Mouse (Mus musculus) fibroblast of lung, adult 2 months (primary cell): ENCODE results near the gene Sp100.

Experiments used
- DNase-seq: peaks from one replicate; pipeline ENCODE4 v3.0.0-alpha.2; 2011; ENCODE audit warnings: low read depth

Sp100 gene

DNA sequence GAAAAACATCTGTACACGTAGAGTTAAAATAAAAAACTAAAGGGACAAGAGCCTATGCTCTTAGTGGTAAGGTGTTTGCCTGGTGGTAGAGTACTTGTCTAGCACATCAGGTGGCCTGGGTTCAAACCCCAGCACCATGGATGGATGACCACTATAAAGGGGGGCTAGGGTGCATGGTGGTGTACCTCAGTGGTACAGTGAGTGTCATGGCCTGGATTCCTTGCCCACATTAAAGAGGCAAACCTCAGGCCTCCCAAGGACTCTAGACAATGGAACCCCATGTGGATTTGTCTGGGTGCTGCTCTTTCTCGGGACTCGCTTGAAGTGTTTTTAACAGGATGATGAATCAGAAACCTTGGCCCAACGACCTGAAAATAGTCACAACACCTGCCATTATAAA is 52.7 kb downstream of the Sp100 start:
- DNase-seq, result no peak

DNA sequence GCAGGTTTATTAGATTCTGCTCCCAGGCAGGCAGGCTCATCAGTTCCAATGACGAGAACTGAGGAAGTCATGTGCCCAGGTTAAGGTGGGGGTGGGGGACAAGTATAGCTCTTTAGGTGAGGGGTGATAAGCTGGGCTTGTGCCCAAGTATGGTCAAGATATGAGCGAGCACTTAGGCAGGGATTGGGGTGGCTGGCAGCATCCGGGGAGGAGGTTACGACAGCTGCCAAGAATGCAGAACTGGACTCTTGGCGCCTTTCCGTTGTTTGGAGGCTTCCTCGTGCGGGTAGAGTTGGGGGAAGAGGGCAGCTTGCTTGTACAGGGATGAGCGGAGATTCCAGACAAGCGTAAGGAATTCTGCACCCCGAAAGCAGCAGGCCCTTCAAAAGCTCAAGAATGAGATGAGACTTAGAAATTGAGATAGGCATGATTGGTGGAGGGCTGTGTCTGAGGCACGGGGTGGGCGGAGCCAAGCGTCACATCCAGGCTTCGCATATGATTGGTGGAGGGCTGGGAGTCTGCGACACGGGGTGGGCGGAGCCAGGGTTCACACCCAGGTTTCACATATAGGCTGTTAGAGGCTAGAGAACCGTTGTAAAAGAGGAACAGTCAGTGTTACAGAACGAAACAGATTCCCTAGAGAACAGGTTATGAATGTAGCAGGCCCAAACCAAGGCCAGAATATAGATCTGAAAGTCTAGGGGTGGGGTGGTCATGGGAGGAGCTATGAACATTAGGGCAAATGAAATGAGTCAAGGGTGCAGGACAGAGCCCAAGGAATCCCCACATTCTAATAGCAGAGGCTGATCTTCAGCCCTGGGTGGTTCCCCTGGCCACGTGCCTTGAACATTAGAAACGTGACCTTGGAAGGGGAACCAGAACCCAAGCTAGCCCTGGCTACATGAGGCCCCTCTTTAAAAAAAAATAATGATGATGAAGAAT is 53.7 kb downstream of the Sp100 start:
- no peak for DNase-seq

DNA sequence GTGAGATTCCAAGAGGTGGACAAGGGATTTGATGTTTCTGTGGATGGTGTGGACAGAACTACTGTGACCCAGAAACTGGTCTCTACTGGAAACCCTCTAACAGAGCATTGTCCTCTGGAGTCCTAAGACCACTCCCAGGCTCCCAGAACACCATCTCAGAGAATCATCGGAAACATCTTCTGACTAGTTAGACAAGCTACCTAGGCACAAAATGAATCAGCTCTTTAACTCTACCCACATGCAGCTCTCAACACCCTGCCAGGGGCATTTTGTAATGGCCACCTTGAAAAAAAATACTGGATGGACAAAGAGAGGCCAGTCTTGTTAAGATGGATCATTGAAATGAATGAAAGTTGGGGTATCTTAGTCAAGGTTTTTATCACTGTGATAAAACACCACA is 55.8 kb downstream of the Sp100 start:
- no peak for DNase-seq

DNA sequence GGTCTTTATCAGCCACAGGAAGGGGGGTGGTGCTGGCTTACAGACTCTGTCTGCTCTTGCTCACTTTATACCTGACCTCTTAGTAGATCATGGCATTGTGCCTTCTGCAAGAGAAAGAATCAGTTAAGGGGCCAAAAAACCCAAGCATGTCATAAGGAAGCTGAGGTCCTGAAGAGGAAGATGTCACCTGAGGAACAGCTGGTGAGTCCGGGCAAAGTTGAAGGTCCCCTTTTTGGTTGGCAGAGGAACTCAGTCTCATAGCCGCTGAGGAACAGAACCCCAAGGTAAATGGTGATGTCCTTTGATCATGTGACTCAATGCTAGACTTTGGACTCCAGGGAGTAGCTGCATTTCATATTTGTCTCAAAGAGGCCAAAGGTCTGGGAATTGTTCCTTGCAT is 57.0 kb downstream of the Sp100 start:
- no peak for DNase-seq

DNA sequence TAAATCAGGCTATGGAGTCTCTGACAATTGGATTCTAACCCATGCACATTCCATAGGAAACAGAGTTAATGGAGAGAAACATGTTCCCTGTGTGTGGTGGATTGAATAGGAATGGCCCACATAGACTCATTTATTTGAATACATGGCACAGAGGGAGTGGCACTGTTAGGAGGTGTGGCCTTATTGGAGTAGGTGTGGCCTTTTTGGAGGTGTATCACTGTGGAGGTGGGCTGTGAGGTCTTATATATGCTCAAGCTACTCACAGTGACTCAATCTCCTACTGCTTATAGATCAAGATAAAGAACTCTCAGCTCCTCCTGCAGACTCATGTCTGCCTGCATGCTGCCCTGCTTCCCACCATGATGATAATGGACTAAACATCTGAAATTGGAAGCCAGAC is 64.7 kb downstream of the Sp100 start:
- no peak for DNase-seq

DNA sequence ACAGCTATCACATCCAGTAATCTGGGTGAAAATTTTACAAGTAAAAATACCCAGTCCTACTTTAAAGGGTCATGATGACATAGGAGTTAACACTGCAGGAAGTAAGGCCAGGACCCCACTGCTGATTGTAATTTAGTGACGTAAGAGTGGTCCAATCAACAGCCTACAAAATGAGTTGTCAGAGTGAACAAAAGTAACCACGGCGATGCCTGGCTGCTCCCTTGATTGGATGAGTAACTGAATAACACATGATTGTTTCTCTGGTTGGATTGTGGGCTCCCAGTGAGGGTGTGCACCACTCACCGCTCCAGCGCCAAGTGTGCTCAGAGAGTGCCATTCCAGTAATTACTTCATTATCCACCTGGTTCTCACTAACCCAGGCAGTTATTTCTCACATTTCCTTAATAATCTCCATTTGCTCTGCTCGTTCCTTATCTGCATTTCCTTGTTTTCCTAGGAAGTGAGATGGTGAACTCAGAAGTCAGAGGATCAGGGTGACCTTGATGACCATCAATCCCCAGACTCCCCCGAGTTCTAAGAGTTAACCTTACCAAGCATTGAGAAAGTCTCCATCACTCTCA is 66.7 kb downstream of the Sp100 start:
- no peak for DNase-seq

DNA sequence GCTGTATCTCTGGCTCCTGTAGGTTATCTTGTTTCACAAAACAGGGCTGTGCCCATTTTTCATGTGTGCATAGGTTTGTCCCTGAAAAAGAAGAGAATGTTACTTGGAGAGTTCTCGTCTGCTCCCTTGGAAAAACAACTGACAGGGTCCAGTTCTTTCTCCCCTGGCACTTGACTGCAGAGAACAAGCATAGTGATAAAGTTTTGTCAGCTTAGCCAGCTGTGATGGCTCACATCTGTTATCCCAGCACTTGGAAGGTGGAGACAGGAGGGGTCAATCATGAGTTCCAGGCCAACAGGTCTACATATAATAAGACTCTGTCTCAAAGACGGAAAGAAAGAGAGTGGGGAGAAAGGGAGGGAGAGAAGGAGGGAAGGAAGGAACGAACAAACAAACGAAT is 69.3 kb downstream of the Sp100 start:
- DNase-seq, result no peak

DNA sequence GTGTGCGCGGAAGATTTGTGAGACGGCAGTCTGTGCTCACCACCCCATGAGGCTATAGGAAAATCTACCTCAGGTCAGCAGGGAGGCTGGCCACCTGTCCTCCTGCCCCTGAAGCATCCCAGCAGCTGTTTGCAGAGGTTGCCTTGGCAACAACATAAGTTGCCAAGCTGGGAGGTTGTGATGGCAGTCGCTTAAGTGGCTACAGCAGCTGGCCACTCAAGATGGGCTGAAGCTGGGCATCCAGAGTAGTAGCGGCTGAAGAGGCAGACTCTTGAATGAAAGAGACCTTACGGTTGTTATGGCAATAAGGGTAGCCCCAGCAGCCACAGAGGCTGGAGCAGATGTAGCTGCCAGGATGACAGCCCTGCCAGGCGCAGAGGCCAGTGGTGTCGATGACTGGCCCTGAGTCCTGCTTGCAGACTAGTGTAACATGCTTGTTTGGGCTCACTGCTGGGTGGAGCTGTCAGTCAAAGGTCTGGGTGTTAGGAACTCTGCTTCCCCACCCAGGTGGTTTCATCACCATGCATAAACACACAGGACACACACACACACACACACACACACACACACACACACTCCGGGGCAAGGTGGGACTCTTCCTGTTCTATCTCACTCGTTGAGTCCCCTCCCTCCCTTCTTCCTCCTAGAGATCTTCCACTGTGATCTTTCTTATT is 70.6 kb downstream of the Sp100 start:
- no peak for DNase-seq

DNA sequence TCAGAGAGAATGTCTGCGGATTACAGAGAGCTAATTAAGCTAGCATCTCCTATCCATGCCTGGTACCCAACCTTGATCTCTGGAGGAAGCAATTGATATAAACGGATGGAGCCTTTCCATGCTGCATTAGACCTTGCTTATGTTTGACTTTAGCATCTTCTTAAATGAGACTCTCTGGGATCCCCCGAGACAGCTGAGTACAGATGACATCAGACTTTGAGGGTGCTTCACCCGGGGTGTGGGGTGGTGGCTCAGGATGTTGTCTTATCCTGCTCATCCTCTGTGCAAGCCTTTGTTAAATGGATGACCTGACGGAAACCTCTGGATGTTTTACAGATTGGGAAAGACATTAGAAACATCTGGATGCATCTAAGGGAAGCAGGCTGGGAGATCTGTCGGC is 80.7 kb downstream of the Sp100 start:
- no peak for DNase-seq

DNA sequence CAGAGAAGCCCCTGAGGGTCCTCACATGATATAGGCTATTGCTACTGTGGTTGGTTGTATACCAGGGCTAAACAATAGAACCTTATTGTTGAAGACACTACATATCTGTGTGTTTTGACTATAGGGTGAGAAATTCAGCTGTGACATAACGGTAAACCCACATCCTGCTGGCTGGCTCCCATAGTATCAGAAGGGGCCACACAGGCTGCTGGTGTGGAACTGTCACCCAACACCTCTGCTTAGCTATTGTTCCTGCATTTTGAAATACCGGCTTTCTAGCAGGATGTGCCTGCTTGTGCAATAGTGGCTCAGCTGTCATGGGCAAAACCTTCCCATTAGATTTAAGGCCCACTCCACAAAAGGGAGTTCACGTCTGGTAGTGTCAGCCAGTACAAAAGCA is 82.8 kb downstream of the Sp100 start:
- no peak for DNase-seq

DNA sequence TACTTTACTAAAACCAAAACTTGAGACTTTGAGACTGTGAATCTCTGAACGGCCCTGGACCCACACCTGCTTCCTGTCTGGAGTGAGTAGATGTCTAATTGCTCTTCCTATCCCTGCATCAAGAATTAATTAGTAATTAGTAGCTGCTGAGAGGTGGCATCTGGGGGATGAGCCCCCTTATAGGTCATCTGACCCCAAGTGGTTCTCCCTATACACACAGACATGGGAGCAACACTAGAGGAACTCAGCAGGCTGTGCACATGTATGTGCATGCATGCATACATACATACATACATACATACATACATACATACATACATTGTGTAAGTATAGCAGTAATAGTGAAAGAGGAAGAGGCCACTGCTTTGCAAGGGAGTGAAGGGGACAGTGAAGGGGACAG is 84.7 kb downstream of the Sp100 start:
- no peak for DNase-seq

DNA sequence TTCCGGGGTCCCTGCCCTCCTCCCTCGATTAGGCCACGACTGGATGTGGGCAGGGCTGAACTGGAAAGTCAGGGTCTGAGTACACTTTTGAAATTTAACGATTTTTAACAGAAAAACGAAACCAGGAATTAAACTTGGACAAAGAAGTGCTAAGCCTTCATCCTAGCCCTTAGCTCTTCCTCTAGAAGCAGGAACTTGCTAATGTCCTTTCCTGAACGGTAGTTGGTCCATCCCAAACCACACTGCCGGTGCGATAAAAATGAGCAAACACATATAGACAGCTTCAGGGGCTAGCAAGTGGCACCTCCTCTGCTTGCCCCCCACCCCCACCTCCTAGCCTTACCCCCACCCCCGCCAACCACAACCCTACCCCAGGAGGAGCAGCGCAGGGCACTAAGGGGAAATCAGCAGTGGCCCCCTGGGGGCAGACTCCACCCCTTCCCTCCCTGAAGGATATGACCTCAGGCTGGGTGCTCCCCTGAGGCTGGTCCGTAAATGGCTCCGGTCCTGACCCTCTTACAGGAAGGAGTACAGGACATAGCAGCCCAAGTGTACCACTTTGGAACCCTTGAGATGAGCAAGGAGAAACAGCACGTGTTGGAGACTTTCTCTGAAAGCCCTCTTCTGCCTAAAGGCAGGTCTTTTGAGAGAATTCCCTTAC is 85.8 kb downstream of the Sp100 start:
- DNase-seq, result no peak

DNA sequence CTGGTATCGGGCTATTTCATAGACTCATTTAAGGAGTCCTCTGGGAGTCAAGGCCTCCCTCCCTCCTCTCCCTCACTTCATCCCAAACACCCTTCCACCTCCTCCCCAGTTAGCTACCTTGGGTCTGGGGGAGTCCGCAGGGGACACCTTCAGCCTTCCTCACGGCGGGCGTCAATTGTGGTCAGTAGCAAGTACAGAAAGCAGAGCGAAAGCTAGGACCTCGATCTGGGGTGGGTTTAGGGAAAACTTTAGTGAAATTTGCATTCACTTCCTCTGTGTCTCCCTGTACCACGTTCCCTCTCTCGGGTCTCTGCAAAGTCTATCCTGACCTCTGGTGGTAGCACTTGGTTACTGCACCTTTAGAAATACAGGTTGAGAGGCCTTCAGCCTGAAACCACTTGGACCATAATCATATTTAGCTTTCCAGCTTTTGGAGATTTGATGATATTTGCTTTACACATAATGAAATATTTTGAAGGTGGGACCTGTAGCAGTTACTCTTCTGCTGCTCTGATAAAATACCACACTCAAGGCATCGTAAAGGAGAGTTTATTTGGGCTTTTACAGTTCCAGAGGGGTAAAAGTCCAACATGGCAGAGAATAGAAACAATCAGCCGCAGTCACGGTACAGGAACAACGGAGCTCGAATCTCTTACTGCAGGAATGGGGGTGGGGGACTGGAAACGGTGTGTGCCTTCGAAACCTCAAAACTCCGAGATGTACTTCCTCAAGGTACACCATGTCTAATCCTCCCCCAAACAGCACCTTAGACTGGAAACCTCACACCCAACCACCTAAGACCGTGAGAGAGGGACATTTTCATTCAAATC is 86.8 kb downstream of the Sp100 start:
- DNase-seq, result peak; percentile 27

DNA sequence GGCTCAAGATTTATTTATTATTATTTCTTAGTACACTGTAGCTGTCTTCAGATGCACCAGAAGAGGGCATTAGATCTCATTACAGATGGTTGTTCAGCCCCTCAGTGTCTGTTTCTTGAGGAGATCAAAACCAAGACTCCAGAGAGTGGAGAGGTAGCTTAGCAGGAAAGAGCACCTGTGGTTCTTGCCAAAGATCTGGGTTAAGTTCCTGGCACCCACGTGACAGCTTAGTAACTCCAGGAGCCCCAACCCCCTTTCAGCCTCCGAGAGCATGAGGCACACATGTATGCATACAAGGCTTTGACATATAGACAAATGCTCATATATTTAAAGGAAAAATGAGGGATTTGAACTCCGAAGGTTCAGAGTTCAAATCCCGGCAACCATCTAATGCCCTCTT is 89.2 kb downstream of the Sp100 start:
- DNase-seq, result no peak

DNA sequence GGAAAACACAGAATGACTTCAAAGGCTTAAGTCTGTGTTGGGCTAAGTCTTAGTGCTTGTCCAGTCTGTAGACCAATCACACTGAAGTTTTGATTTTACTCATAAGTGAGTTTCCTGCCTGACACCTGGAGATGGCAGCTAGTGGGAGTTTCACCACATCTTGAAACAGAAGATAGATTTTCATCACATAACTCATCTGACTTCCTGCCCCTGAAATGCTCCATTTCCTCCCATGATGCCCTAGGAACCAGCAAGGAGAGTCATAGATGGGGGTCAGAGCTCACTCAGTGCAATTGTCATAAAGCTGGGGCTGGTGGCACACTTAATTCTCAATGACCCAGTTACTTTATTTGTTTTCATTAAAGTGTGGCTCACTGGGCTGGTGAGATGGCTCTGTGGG is 90.0 kb downstream of the Sp100 start:
- DNase-seq, result no peak

DNA sequence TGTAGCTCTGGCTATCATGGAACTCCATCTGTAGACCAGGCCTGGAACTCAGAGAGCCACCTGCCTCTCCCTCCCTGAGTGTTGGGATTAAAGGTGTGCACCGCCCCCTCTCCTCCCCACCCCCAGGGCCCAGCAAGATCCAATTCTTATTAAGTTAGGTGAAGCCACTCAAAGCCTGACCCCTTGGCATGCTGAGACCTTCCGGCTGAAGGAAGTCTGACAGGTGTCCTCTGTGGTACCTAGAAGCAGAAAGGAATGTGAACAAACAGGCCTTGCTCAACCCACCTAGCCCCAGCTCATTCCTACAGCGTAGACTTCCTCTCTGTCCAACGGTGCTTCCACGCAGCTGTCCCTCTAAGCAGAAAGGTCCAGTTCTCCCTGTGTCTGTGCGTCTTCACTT is 91.1 kb downstream of the Sp100 start:
- DNase-seq, result no peak

DNA sequence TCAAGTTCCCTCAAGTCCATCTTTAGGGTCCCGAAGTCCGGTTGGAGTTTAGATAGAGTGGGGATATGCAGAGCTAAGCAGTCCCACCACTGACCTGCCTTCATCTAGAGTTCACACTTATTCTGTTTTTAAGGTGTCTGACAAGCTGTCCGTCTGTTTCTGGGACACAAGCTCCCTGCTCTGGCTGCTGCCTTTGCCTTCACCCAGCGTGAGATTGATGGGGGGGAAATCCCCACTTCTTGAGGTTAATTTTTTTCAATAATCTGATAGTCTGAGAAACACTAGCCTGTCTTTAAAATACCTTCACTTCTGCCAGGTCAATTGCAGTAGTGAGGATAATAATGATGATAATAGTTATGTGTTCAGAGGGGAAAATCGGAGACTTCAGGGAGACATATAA is 92.5 kb downstream of the Sp100 start:
- DNase-seq, result no peak

DNA sequence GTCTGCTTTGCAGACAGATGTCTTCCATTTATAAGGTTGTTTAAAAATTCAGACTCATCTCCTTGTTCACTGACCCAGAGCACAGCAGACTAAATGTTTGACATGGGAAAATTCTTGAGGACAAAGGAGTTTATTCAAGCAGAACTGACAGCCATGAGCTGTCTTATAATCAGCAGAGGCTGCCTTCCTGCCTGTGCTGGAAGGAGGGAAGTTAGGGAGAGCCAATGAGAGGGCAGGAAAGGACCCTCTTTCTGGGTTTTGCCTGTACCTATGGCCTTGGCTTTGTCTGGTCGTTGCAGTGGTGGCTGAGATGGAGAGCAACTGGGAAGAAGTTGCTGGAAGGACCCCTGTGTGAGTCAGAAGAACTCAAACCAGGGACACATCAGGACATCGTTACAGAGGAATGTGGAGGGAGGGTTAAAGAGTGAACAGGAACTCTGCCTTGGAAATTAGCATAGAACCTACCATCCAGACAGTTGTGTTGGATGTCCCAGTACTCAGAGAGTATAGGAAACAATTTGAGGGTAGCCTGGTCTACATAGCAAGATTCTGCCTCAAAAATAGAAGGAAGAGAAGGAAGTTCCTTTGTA is 93.2 kb downstream of the Sp100 start:
- no peak for DNase-seq

DNA sequence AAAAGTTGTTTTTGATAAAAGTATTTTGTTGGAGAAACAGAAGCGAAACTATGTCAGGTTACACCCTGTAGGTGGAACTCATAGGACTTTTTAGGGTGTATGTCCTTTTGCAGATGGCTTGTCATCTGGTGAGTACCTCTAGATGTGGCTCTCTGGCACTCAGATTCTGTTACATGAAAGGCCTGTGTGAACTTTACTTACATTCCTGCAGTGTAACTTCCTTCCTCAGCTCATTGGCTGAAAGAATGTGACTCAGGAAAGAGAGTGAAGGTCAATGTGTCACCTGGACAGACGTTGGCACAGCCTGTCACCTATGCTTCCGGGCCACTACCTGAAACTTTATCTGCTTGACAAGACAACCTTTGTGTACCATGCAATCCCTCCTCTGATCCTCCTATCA is 94.8 kb downstream of the Sp100 start:
- no peak for DNase-seq

DNA sequence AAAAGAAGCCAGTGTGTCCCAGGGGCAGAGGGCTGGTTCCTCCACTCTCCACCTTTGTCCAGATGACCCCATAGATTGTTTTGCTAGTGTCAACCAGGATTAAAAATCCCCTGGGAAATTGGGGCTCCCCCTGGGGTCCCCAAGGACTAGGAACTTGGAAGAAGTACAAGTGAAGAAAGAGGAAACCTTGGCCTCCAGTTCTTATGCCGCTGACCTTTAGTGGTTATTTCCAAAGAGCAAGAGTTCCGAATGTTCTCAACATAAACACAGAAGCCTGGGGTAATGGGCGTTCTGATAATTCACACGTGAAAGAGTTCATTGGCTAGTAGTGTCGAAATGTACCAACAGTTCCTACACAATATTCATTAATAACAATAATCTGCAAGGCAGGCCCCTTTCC is 96.7 kb downstream of the Sp100 start:
- no peak for DNase-seq

DNA sequence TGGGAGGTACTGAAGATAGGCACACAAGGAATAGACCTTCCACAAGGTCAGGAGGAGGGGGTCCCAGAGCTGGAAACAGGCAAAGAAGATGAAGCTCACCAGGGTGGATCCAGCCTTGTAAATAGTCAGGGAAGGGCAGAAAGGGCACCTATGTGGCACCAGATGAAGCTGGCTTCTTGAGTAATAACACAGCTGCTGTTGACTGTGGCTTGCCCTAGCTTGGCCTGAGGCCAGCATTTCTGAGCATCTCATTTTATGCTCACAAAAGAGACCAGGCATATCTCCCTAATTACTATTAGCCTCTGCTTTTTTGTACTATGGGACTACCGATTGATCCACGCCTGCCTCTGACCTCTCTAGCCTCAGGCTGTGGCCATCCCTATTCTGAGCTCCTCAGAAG is 100.0 kb downstream of the Sp100 start:
- no peak for DNase-seq
